Mouse (Mus musculus): ENCODE results near the gene Foxo1. TPM values are rescaled to one million over a fixed set of nuclear protein-coding genes. Genes with fewer than 3 reads are reported as not detected.

The Foxo1 gene
- polyA plus RNA-seq, 1 experiment, result 8.2 TPM

DNA sequence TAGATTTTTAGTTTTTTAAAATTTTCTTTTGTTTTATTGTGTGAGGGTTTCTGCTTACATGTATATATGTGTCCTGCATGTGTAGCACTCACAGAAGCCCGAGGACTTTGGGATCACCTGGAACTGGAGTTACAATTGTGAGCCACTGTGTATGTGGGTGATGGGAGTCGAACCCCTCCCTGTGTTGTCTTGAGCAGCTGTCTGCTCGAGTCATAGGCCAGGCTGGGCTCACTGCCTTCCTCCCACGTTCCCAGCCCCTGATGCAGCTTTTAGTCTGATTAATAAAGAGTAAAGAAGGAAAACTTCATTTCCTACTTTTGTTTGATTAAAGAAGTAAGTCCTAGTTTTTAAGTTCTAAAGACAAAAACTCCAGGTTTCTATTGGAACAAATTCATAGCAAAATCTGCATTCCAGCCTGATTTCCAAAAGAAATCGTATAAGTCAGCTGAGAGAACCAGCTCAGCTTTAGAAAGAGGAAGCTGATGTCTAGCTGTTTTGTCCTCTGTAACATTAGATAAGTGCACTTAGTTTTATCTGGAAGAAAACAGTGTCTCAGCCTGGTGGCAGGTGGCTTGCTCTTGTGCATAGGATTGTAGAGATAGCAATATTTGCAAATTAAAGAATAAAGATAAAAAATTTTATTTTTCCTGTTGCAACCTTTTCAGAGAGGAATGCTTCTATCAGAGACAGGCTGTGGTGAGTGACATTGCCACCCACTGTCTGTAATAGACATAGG, 40.6 kb downstream of the Foxo1 start:
- DNase-seq (ENCODE audit: low spot score), result no peak

DNA sequence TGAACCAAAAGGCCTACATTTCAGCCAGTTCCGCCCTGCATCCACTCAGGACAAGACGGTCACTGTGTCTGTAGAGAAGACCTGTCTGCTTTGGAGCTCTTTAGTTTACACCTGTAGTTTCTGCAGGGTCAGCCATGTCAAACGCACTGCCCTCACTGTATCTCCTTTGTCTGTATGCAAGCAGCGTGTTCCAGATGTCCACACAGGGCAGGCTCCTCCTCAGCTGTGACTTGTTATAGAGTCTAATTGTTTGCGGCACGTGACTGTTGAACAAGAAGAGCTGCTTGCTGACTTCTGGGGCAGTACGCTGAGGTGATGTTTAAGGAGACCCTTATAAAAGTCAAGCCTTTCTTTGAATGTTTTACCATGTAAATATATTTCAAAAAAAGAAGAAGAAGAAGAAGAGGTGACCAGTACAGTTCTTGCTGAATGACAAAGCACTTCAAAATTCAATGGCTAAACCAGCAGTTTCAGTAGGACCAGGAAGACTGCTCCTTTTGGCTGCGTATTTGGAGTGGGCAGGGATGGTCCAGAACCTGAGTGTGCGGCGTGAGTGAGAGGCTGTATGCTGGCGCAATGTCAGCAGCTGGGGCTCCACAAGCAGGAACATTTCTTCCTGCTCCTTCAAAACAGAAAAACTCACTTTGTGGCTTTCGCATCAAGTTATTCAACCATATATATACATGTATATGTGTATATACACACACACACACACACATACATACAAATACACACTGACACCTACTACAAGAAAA, 52.6 kb downstream of the Foxo1 start:
- DNase-seq (ENCODE audit: low spot score), result no peak

DNA sequence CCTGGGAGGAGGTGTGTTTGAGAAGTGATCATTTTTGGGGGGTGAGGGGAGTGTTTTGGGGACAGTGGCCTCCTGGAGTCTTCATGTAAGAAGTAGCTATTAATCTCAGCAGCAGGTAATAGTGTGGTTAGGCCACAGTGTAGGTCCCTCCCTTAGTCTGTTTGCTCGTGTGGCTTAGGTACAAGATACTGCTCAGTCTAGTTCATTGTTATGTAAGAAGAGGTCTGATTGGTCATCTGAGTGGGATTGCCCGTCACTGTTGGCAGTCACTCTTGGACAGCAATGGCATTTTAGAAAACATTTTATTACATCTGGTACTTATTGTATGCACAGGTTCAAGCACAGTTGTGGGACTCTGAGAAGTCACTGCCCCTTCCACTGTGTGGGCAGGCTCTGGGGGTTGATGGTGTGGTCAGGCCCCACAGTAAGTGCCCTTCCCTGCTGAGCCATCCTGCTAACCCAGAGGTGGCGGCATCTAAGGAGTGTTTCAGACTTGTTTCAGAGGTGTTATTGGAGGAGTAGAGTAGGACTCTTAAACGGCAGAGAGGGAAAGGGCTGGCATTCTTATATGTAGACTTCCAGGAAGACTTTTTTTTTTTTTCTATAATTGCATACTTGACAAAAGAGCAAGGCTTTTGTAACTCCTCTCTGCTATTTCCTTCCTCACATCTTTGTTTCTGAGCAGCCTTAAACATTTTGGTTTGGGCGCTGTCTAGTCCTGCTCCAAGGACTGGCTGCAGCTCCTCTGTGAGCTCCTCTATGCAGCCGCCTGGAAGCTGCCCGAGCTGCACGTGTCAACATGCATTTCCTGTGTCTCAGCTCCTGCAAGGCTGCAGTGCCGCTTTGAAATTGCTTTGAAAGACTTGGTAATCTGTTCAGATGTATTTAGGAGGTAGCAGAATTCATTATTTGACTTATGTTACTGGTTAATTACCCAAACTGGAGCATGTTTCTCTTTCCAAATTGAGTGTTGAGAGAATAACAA, 54.6 kb downstream of the Foxo1 start:
- DNase-seq (ENCODE audit: low spot score), result no peak

- DNase-seq (ENCODE audit: low spot score), result no peak
Measured at GRCm38 (mm10) chr3:52325006-52325405, 56.9 kb downstream of the Foxo1 start.

DNA sequence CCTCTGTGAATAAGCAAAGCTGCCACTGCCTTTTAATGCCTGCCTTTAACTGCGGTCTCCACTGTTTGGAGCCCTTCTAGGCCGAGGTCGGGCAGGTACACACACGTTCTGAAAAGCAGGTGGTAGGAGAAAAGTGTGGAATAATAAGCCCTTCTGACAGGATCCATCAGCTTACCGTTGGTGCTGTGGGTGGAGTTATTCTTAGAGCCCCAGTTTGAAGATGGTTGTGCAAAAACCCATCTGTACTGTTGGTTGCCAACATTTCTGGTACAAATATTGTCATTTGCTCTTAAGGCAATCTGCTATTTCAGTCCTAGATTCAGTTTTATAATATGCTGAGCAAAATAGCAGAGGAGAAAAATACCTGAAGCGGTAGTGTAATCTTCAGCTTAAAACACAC, 58.6 kb downstream of the Foxo1 start:
- DNase-seq (ENCODE audit: low spot score), result no peak

- no peak for DNase-seq (ENCODE audit: low spot score)
Measured at GRCm38 (mm10) chr3:52327146-52327545, 59.0 kb downstream of the Foxo1 start.

DNA sequence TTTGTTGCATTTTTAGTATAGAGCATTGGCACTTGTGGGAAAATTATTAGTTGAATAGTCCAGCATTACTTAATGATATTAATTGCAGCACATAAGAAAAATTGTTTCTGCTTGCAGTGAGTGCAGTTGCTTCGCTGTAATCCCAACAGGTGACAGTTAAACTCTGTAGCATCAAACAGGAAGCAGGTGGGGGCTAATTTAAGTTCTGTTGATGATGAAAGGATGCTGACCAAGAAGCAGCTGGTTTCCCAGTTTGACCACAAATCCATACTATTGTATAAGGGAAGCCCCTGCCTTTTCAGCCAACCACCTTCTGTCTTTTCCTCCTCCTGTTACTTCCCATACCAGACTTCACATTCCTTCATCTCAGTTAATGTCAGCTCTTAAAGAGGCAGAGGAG, 63.6 kb downstream of the Foxo1 start:
- no peak for DNase-seq (ENCODE audit: low spot score)

DNA sequence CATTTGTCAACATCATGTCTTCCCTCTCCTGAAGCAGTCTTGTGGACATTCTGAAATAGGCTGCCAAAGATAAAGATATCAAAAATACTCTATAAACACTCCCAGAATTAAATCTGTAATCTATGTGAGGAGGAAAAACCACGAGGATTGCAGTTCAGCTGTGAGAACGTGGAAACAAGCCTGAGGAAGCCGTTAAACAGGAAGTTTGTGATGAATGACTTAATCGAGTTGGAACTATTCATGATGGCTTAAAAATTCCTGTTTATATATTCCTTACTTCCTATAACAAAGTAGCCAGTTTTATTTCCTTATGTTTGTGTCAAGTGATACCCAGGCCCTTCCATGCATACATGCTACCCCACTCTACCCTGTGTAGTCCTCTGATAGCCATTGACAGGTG, 70.6 kb downstream of the Foxo1 start:
- DNase-seq (ENCODE audit: low spot score), result no peak

DNA sequence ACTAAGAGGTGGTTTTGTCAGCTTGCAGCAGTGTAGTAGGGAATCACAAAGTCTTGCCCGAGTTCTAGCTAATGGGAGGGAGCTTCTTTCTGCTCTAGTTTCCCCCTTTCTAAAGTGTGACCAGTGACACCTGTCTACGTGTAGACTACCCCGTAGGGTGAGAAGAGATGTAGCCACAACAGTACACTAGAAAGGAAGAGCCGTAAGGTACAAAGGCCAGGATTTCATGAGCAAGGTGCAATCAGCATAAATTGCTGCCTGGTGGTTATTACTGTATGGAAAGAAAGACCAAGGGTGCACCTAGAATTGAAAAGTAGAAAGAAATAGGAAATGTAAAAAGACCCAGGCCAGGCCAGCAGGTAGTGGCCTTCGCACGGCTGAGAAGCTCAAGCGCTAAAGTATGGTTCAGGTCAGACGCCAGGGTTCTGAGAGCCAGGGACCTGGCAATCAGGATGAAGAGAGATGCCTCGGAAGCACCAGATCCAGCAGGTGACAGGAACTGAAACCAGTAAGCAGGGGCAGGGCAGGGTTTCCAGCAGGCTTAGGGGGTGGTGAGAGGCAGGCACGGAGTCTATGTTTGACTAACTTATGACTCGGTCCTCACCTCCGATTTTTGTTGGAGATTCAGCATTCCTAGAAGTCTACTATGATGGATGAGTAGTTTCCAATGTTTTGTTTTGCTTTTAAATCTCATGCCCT, 72.3 kb downstream of the Foxo1 start:
- no peak for DNase-seq (ENCODE audit: low spot score)

- no peak for DNase-seq (ENCODE audit: low spot score)
Measured at GRCm38 (mm10) chr3:52342226-52342625, 74.1 kb downstream of the Foxo1 start.

- DNase-seq (ENCODE audit: low spot score), result no peak
Measured at GRCm38 (mm10) chr3:52342801-52343200, 74.7 kb downstream of the Foxo1 start.

DNA sequence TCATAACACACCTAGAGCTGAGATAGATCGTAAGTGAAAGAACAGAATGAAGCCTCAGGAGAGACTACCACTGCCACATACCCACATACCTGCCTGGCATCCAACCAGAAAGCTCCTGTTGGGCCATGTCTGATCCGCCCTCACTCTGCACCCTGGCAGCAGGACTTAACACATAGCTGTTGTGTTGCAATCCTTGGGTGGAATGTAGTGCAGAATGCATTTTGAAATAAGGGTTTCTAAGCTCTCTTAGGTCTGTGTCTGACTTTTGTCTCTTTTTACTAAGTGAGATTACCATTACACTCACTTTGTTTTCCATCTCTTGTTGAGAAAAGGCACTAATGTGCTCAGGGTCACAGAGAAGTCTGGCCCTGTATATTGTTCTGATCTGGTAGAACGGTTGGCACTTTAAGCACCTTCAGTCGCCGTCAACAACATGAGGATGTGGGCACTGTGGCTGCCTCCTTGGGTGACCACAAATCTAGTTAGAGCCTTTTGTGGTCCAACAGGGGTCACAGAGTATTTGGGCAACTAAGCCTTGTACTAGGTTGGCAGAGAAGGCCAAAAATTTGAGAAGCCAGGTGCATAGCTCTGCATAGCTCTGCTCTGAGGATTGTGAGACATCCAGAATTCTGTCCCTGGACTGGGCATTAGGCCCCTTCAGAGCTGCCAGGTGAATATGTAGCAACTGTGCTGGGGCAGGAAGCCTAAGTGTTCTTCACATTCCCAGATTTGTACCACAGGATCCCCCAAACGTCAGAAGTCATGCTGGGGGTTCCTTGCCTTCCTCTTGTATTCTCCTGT, 75.3 kb downstream of the Foxo1 start:
- no peak for DNase-seq (ENCODE audit: low spot score)

GRCm38 (mm10) chr3:52345881-52346280, 77.7 kb downstream of the Foxo1 start:
- no peak for DNase-seq (ENCODE audit: low spot score)

- no peak for DNase-seq (ENCODE audit: low spot score)
Measured at GRCm38 (mm10) chr3:52346986-52347710, 79.0 kb downstream of the Foxo1 start.

GRCm38 (mm10) chr3:52347980-52348622, 80.0 kb downstream of the Foxo1 start:
- DNase-seq (ENCODE audit: low spot score), result no peak

DNA sequence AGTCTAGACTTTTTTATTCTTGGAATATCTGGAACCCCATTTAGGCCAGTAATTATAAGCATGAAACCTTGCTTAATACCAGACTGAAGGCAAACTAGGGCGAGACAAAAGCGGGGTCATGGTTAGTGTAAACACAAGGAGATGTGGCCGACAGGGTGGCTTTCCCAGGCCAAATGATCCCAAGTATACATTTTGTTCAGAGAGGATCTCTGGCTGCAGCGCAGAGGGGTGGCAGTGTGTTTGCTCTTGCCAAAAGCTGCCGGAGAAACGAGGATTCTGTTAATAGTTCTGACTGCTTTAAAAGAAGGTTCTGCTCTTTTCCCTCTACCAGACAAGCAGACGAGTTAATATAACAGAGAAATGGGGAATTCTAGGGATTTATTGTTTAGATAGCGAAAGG, 82.5 kb downstream of the Foxo1 start:
- no peak for DNase-seq (ENCODE audit: low spot score)

DNA sequence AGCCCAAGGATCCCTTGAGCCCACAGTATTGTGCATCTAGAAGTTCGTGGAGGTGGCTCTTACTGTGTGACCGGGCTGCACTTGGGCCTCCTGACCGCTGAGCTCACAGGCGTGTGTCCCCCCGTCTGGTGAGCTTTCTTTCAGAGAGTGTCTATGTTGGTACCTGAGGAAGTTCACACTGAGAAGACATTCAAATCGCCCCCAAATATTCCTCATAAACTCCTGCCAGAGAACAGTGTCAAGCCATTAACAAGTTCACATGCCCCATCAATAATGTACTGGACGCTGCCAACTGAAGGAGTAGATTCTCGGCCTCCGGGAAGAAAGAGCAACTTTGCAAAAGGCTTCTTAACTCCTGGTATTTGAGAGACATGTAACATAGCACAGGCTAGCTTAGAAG, 83.8 kb downstream of the Foxo1 start:
- no peak for DNase-seq (ENCODE audit: low spot score)

- DNase-seq (ENCODE audit: low spot score), result no peak
Measured at GRCm38 (mm10) chr3:52354203-52354602, 86.1 kb downstream of the Foxo1 start.

DNA sequence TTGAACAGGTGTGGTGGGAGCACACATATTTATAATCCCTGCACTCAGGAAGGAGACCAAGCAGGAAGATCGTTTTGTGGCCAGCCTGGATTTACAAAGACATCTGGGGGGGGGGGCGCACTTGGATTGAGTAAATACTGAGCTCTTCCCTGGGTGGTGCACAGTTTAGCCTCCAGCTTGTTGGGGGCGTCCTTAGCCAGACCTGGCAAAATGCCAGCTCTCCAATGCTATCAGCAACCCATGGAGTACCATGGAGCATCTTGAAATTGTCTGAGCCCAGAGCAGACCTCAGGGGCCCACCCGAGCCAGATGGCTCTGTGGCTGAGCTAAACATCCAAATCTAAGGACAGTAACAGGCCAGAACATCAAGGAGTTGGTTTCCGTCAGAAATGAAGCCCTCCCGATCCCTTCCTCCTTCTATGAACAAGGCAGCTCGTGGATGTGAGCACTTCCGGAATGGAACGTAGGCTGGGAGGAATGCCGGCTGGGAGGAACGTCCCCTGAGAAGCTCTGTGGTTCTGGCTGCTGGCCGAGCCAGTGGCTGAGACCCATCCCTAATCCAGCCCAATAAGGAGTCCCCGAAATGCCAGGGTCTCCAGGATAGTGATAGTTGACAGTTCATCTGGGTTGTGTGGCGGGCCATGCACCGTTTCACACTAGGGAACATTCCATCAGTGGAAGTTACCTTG, 89.3 kb downstream of the Foxo1 start:
- DNase-seq (ENCODE audit: low spot score), result no peak

All from urinary bladder, adult 2 months (tissue).